Mouse (Mus musculus) testis, adult 2 months (tissue): ENCODE results near the gene N4bp2l1.

Experiments
- CTCF ChIP-seq: fragments of 200-500 bp; IDR thresholded peaks from 2 replicates; pipeline ENCODE4 v1.5.1; 2012; ENCODE audit warnings: low read depth, mild to moderate bottlenecking, inconsistent platforms, low read length, moderate library complexity; ENCODE audit not compliant: control insufficient read depth, insufficient read depth, insufficient replicate concordance
- POLR2A ChIP-seq: fragments of 200-500 bp; IDR thresholded peaks from 2 replicates; pipeline ENCODE4 v1.6.1; 2012; ENCODE audit warnings: low read depth, mild to moderate bottlenecking, inconsistent platforms, low read length, moderate library complexity; ENCODE audit not compliant: control insufficient read depth

DNA sequence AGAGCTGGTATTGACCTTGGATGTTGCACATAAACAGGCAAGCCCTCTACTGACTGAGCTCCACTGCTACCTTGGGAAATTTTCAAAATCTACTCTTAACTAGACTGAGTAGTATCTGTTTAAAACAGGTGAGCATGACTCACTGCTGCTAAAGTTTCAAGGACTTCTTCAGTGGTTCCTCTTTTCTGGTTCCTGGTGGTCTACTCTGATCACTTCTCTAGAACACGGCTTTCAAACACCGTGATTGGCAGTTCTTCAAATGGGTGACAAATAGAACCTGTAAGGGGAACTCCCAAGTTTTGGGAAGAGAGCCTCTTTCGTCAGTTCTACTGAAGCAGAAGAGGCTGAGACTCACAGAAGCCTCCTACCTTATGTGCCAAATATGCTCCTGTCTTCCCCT, 24.6 kb upstream of the N4bp2l1 start:
- no peak for TF ChIP-seq CTCF
- no peak for TF ChIP-seq POLR2A
